Mouse (Mus musculus): ENCODE measurements at regions not wholly inside any gene's neighbourhood (a gene's known extent, or its start where the extent isn't known, plus 50 kb on each side); places are given as distances from the start of the nearest gene placed in this dataset.

DNA sequence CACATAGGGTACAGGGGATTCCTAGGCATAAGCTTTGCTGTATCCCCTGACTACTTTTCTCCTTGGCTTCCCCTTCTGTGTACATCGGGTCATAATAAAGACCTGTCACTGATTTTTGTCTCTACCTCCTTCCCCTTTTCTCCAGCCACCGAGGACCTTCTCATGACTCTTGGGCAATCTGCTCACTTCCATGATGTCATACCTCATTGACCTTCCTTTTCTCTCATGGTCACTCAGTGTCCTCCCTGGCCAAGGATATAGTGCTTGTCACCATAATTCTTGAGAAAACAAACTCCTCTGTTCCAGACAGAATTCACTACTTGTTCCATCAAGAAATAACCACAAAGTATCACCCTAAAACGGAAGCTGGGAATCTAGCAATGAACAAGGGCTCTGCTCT, 60.6 kb upstream of the Rora start:
- WGBS = 68% methylated on average over 3 of the region's 3 CpGs
- TF ChIP-seq CTCF (conservative IDR thresholded peaks at IDR 0.05; ENCODE audit: insufficient read depth, insufficient read length, low read depth, low read length) (no peak), POLR2A (IDR thresholded peaks at IDR 0.05; ENCODE audit: low read depth, low read length) (no peak)

DNA sequence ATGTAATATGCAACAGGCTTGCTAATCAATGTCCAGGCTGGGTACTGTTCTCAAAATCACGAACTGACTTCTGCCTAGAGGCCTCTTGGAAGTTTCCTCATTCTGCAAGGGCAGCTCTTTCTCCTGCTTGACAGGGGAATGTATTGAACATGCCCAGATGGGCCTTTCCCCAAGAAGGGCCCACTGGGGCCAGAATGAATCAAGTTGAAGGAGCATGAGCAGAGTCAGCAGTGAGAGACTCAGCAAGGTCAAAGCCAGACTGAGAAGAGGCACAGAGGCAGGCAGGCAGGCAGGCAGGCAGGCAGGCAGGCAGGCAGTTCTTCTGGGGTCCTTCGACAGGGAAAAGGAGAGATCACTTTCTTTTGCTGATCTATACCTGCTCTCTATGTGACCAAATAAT, 59.0 kb upstream of the Rora start:
- no peaks in the 10 kb centered on the region for H3K4me1 ChIP-seq (ENCODE audit: control insufficient read depth, insufficient read depth, low read length)
- H3K36me3 ChIP-seq (ENCODE audit: control insufficient read depth, insufficient read depth, low read length) = no peaks in the 10 kb centered on the region
- no peak overlapping the region for H3K27ac ChIP-seq (ENCODE audit: insufficient read depth, low read depth, low read length)

More for the DNA sequence above, 60.6 kb upstream of the Rora start:
- Histone ChIP-seq H3K4me1 (ENCODE audit: control insufficient read depth, insufficient read depth, low read length) (no peaks in the 10 kb centered on the region), H3K36me3 (ENCODE audit: control insufficient read depth, insufficient read depth, low read length) (no peaks in the 10 kb centered on the region), H3K27ac (ENCODE audit: insufficient read depth, low read depth, low read length) (no peak overlapping the region), H3K4me3 (ENCODE audit: insufficient read depth, low read depth, low read length) (no peak overlapping the region), H3K27me3 (replicated peaks; ENCODE audit: control insufficient read depth, insufficient read depth, low read length) (no peaks in the 10 kb centered on the region)
- DNase-seq = no peak

More for the DNA sequence above, 59.0 kb upstream of the Rora start:
- no peak overlapping the region for H3K4me3 ChIP-seq (ENCODE audit: insufficient read depth, low read depth, low read length)
- TF ChIP-seq POLR2A (IDR thresholded peaks at IDR 0.05; ENCODE audit: low read depth, low read length) = no peak
- TF ChIP-seq CTCF (conservative IDR thresholded peaks at IDR 0.05; ENCODE audit: insufficient read depth, insufficient read length, low read depth, low read length) = no peak
- whole genome bisulfite sequencing = 74% methylated on average over 2 of the region's 2 CpGs
- no peaks in the 10 kb centered on the region for H3K27me3 ChIP-seq (replicated peaks; ENCODE audit: control insufficient read depth, insufficient read depth, low read length)
- DNase-seq = no peak
